Comparison of ENCODE assay signal across 8 mouse cellular contexts in the genomic region with DNA sequence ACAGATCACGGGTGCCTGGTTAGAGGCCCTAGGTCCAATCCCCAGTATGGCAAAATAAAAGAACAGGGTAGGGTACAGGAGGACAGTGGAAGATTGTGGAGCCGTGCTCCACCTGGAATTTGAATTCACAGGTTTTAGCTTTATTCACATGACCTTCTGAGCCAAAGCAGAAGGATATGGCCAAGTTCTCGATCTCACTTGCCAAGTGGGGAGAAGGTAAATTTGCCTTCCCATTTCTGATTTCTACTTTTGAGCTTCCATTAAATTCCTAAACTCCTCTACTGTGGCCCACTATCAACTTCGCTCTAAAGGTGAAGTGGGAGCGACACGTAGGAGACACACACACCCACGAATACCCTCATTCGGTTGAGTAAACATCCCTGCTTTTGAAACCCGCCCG. TPM values are rescaled to one million over a fixed set of nuclear protein-coding genes. Genes with fewer than 3 reads are reported as not detected.
DNase-seq lines count a peak whose midpoint lies in the region; ATAC-seq and TF ChIP-seq lines count a peak whose summit lies in the region.

No protein-coding gene starts in this region.

- ATAC-seq in limb, embryonic 15.5 days (ENCODE audit: insufficient number of reproducible peaks, low FRiP score, low TSS enrichment, low read depth) = no peak
- no peak for ATAC-seq in stomach, embryonic 16.5 days (ENCODE audit: insufficient read depth, low FRiP score)

- H3K9me3 ChIP-seq in limb, embryonic 15.5 days = no peaks in the 10 kb centered on the region
- H3K9me3 ChIP-seq in stomach, embryonic 16.5 days (replicated peaks; ENCODE audit: control insufficient read depth, low read length) = no peaks in the 10 kb centered on the region

- 11% methylated on average over 10 of the region's 10 CpGs for WGBS in limb, embryonic 15.5 days
- WGBS in stomach, embryonic 16.5 days = 9% methylated on average over 10 of the region's 10 CpGs

- intact Hi-C loops in gastrocnemius, adult 2 months (cut with DNase I) = no loop called here

- H3K27me3 ChIP-seq in testis, adult 2 months (ENCODE audit: control insufficient read depth, insufficient read depth, low read length) = no peaks in the 10 kb centered on the region
- no peaks in the 10 kb centered on the region for H3K27me3 ChIP-seq in limb, embryonic 15.5 days
- no peaks in the 10 kb centered on the region for H3K27me3 ChIP-seq in stomach, embryonic 16.5 days (ENCODE audit: control insufficient read depth, insufficient read depth, low read length)

- no peak for TF ChIP-seq POLR2A in testis, adult 2 months (IDR thresholded peaks at IDR 0.05; ENCODE audit: control insufficient read depth, low read depth, low read length)

- no peak for TF ChIP-seq CTCF in gastrocnemius, adult 2 months (IDR thresholded peaks at IDR 0.05)
- no peak for TF ChIP-seq CTCF in testis, adult 2 months (IDR thresholded peaks at IDR 0.05; ENCODE audit: control insufficient read depth, insufficient read depth, insufficient replicate concordance, low read depth, low read length)

- no peak for DNase-seq in gastrocnemius, adult 2 months
- no peak for DNase-seq in gastrocnemius, postnatal 4 days (ENCODE audit: low spot score in 2 of 2)
- no peak for DNase-seq in testis, postnatal 10 days (ENCODE audit: low spot score)
- no peak for DNase-seq in cerebellum, adult 9-11 months
- no peak for DNase-seq in spleen, postnatal 4 days (ENCODE audit: low spot score in 2 of 2)

- H3K4me2 ChIP-seq in limb, embryonic 15.5 days = peak overlapping the region; percentile 54
- peak overlapping the region; percentile 88 for H3K4me2 ChIP-seq in stomach, embryonic 16.5 days (ENCODE audit: low read depth, low read length)

- peaks cover 24% of the 10 kb centered on the region for H3K4me1 ChIP-seq in testis, adult 2 months (ENCODE audit: control insufficient read depth, insufficient read depth, low read length)
- H3K4me1 ChIP-seq in limb, embryonic 15.5 days = peaks cover 49% of the 10 kb centered on the region
- H3K4me1 ChIP-seq in stomach, embryonic 16.5 days (ENCODE audit: control insufficient read depth, insufficient read depth, low read length) = peaks cover 49% of the 10 kb centered on the region

- peak overlapping the region; percentile 94 for H3K4me3 ChIP-seq in gastrocnemius, adult 2 months
- peak overlapping the region; percentile 97 for H3K4me3 ChIP-seq in testis, adult 2 months (ENCODE audit: control insufficient read depth, low read depth, low read length)
- peak overlapping the region; percentile 78 for H3K4me3 ChIP-seq in limb, embryonic 15.5 days
- peak overlapping the region; percentile 79 for H3K4me3 ChIP-seq in stomach, embryonic 16.5 days (replicated peaks; ENCODE audit: low read length)

- no peaks in the 10 kb centered on the region for H3K36me3 ChIP-seq in testis, adult 2 months (ENCODE audit: control insufficient read depth, insufficient read depth, low read length)
- H3K36me3 ChIP-seq in limb, embryonic 15.5 days = peaks cover 27% of the 10 kb centered on the region
- H3K36me3 ChIP-seq in stomach, embryonic 16.5 days (ENCODE audit: control insufficient read depth, insufficient read depth, low read length) = 0 out of 2 replicates have a peak, but pooled peaks cover 2% of the 10 kb centered on the region

- H3K27ac ChIP-seq in gastrocnemius, adult 2 months = peak overlapping the region; percentile 99
- peak overlapping the region; percentile 98 for H3K27ac ChIP-seq in testis, adult 2 months (ENCODE audit: control insufficient read depth, insufficient read depth, low read depth, low read length)
- peak overlapping the region; percentile 98 for H3K27ac ChIP-seq in limb, embryonic 15.5 days
- H3K27ac ChIP-seq in stomach, embryonic 16.5 days (ENCODE audit: low read length) = peak overlapping the region; percentile 99

- H3K9ac ChIP-seq in limb, embryonic 15.5 days = peak overlapping the region; percentile 81
- peak overlapping the region; percentile 91 for H3K9ac ChIP-seq in stomach, embryonic 16.5 days (ENCODE audit: low read length)

RNA-seq across cellular contexts. Expression of a gene that starts 0.9 kb away (rescaled TPM):
- total RNA-seq in gastrocnemius, adult 2 months (2021) = 100 to 1,000 TPM; 395 to 484 TPM
- total RNA-seq in gastrocnemius, postnatal 4 days (2021) = 100 to 1,000 TPM; 200 to 204 TPM
- 46.7 and 59.1 TPM in 2 replicates for polyA plus RNA-seq in testis, adult 2 months (2012; rRNA removed)
- 75.6 and 81.1 TPM in 2 replicates for polyA plus RNA-seq in limb, embryonic 15.5 days (2015; fragmentation: Nextera tagmentation; extraction: Ambion mirVana)
- polyA plus RNA-seq in stomach, embryonic 16.5 days (2015; fragmentation: Nextera tagmentation; extraction: Ambion mirVana) = 64.8 and 65.7 TPM in 2 replicates

RNA-seq across cellular contexts. Expression of a gene that starts 20.8 kb away (rescaled TPM):
- 10 to 100 TPM; 21.4 to 31.0 TPM for total RNA-seq in gastrocnemius, adult 2 months (2021)
- 10 to 100 TPM; 71.4 to 77.1 TPM for total RNA-seq in gastrocnemius, postnatal 4 days (2021)
- polyA plus RNA-seq in testis, adult 2 months (2012; rRNA removed) = 5.3 and 6.7 TPM in 2 replicates
- polyA plus RNA-seq in limb, embryonic 15.5 days (2015; fragmentation: Nextera tagmentation; extraction: Ambion mirVana) = 203 and 213 TPM in 2 replicates
- polyA plus RNA-seq in stomach, embryonic 16.5 days (2015; fragmentation: Nextera tagmentation; extraction: Ambion mirVana) = 124 and 136 TPM in 2 replicates

RNA-seq across cellular contexts. Expression of a gene that starts 40.0 kb away (rescaled TPM):
- 10 to 100 TPM; 35.0 to 42.0 TPM for total RNA-seq in gastrocnemius, adult 2 months (2021)
- total RNA-seq in gastrocnemius, postnatal 4 days (2021) = 10 to 100 TPM; 68.9 to 71.8 TPM
- polyA plus RNA-seq in testis, adult 2 months (2012; rRNA removed) = 15.4 and 16.6 TPM in 2 replicates
- 89.3 and 101 TPM in 2 replicates for polyA plus RNA-seq in limb, embryonic 15.5 days (2015; fragmentation: Nextera tagmentation; extraction: Ambion mirVana)
- polyA plus RNA-seq in stomach, embryonic 16.5 days (2015; fragmentation: Nextera tagmentation; extraction: Ambion mirVana) = 67.5 and 75.1 TPM in 2 replicates

RNA-seq across cellular contexts. Expression of a gene that starts 51.5 kb away (rescaled TPM):
- total RNA-seq in gastrocnemius, adult 2 months (2021) = 10 to 100 TPM; 11.1 to 13.6 TPM
- 10 to 100 TPM; 14.0 to 15.3 TPM for total RNA-seq in gastrocnemius, postnatal 4 days (2021)
- 15.2 and 16.8 TPM in 2 replicates for polyA plus RNA-seq in testis, adult 2 months (2012; rRNA removed)
- polyA plus RNA-seq in limb, embryonic 15.5 days (2015; fragmentation: Nextera tagmentation; extraction: Ambion mirVana) = 20.9 and 22.1 TPM in 2 replicates
- polyA plus RNA-seq in stomach, embryonic 16.5 days (2015; fragmentation: Nextera tagmentation; extraction: Ambion mirVana) = 14.6 and 14.9 TPM in 2 replicates

Comparison
In these comparisons a context has a peak if more than half of its experiments do, and no peak if none do; other contexts are left out.
1. RNA of a gene that starts 20.8 kb away (polyA plus RNA-seq): 203 to 213 TPM in limb, embryonic 15.5 days and 124 to 136 TPM in stomach, embryonic 16.5 days; 5.3 to 6.7 TPM in testis, adult 2 months; every median in the first group is over 10 times any median in the second.
2. Peak in every context shown above with its lines, with median percentiles within 50 percentile points of each other: H3K27ac ChIP-seq and H3K4me3 ChIP-seq.